9 mouse cellular contexts compared by ENCODE assay signal in genomic region chr1:72439146-72439545, GRCm38 (mm10).
DNase-seq lines count a peak whose midpoint lies in the region; ATAC-seq and TF ChIP-seq lines count a peak whose summit lies in the region.
"Had no signal": no experiment of that assay in that cellular context is flagged by ENCODE, and none has a peak within 500 bp of the region (broad histone marks: within the 10 kb centered on the region; RNA-seq: fewer than 3 reads in every experiment).

No protein-coding gene starts in this region.

- peak; percentile 19 to 28 for DNase-seq in heart, adult 2 months
- no peak for DNase-seq in heart, adult 8-10 months (ENCODE audit: low spot score)
- DNase-seq in brain, adult 2 months (ENCODE audit: low read depth, low spot score): peak; percentile 83
- peak; percentile 40 to 57 for DNase-seq in gastrocnemius, adult 8-10 months (ENCODE audit: low spot score in 2 of 2)
- DNase-seq in MN1 (ENCODE audit: low spot score): no peak
- no peak for DNase-seq in lung, postnatal 0 days (ENCODE audit: low spot score)

- WGBS in heart, adult 2 months: 41% methylated on average over 8 of the region's 8 CpGs
- WGBS in intestine, embryonic 16.5 days: 73% methylated on average over 8 of the region's 8 CpGs
- 69% methylated on average over 8 of the region's 8 CpGs for WGBS in lung, postnatal 0 days

- intact Hi-C loops in heart, adult 2 months (cut with DNase I): loop anchor here (10.0 kb wide), 1 partner anchor 136 kb away; no protein-coding TSS in a partner anchor

- no peak for TF ChIP-seq CTCF in heart, adult 2 months (IDR thresholded peaks at IDR 0.05)
- TF ChIP-seq CTCF in lung, postnatal 0 days (IDR thresholded peaks at IDR 0.05): no peak

- no peaks in the 10 kb centered on the region for H3K36me3 ChIP-seq in heart, adult 2 months (ENCODE audit: control insufficient read depth, insufficient read depth, low read length)
- H3K36me3 ChIP-seq in myocyte (ENCODE audit: control insufficient read depth, insufficient read depth): no peaks in the 10 kb centered on the region
- H3K36me3 ChIP-seq in intestine, embryonic 16.5 days (ENCODE audit: control insufficient read depth, insufficient read depth, low read length): no peaks in the 10 kb centered on the region
- H3K36me3 ChIP-seq in lung, postnatal 0 days (ENCODE audit: insufficient read depth, low read length): no peaks in the 10 kb centered on the region
- H3K36me3 ChIP-seq: heart, embryonic 15.5 days had no signal

- no peaks in the 10 kb centered on the region for H3K9me3 ChIP-seq in intestine, embryonic 16.5 days (ENCODE audit: control insufficient read depth, low read length)
- no peaks in the 10 kb centered on the region for H3K9me3 ChIP-seq in lung, postnatal 0 days (ENCODE audit: low read length)
- H3K9me3 ChIP-seq: heart, embryonic 15.5 days had no signal

- no peak overlapping the region for H3K9ac ChIP-seq in heart, adult 2 months (ENCODE audit: low read depth, low read length)
- no peak overlapping the region for H3K9ac ChIP-seq in intestine, embryonic 16.5 days (ENCODE audit: low read depth, low read length)
- H3K9ac ChIP-seq in lung, postnatal 0 days (replicated peaks; ENCODE audit: low read depth): no peak overlapping the region
- H3K9ac ChIP-seq: heart, embryonic 15.5 days had no signal

- H3K27ac ChIP-seq in heart, adult 2 months: peak overlapping the region; percentile 26; the same call in 1 of the 2 replicates
- no peak overlapping the region for H3K27ac ChIP-seq in intestine, embryonic 16.5 days (ENCODE audit: low read length)
- no peak overlapping the region for H3K27ac ChIP-seq in lung, postnatal 0 days (ENCODE audit: low read length)
- H3K27ac ChIP-seq: heart, embryonic 15.5 days had no signal

- no peak overlapping the region for H3ac ChIP-seq in myocyte (ENCODE audit: control insufficient read depth, insufficient read length)

- TF ChIP-seq POLR2A in heart, adult 2 months (IDR thresholded peaks at IDR 0.05; ENCODE audit: insufficient read depth, low read depth, low read length): no peak
- no peak for TF ChIP-seq POLR2A in myocyte (IDR thresholded peaks at IDR 0.05; ENCODE audit: insufficient read length, low read depth)

- no peak for TF ChIP-seq EP300 in heart, adult 2 months (IDR thresholded peaks at IDR 0.05; ENCODE audit: insufficient read depth, low read depth, low read length)
- TF ChIP-seq EP300 in lung, postnatal 0 days (IDR thresholded peaks at IDR 0.05): no peak

- no peaks in the 10 kb centered on the region for H3K79me2 ChIP-seq in heart, adult 2 months (replicated peaks; ENCODE audit: control insufficient read depth, insufficient read depth, low read length)
- H3K79me2 ChIP-seq in myocyte (ENCODE audit: control insufficient read depth, insufficient read depth): no peaks in the 10 kb centered on the region

- no peaks in the 10 kb centered on the region for H3K4me1 ChIP-seq in heart, adult 2 months (ENCODE audit: control insufficient read depth, insufficient read depth, low read length)
- no peaks in the 10 kb centered on the region for H3K4me1 ChIP-seq in intestine, embryonic 16.5 days (ENCODE audit: control insufficient read depth, insufficient read depth, low read length)
- H3K4me1 ChIP-seq in lung, postnatal 0 days (ENCODE audit: insufficient read depth, low read depth, low read length): no peaks in the 10 kb centered on the region
- H3K4me1 ChIP-seq: heart, embryonic 15.5 days had no signal

- ATAC-seq in intestine, embryonic 16.5 days: no peak
- no peak for ATAC-seq in lung, postnatal 0 days

- no peak overlapping the region for H3K4me3 ChIP-seq in heart, adult 2 months
- H3K4me3 ChIP-seq in myocyte: no peak overlapping the region
- H3K4me3 ChIP-seq in intestine, embryonic 16.5 days (ENCODE audit: low read length): no peak overlapping the region
- H3K4me3 ChIP-seq in lung, postnatal 0 days (ENCODE audit: low read depth, low read length): no peak overlapping the region
- H3K4me3 ChIP-seq: heart, embryonic 15.5 days had no signal

- H3K27me3 ChIP-seq in heart, adult 2 months (ENCODE audit: control insufficient read depth, insufficient read depth, low read length): no peaks in the 10 kb centered on the region
- H3K27me3 ChIP-seq in myocyte (ENCODE audit: control insufficient read depth, insufficient read depth, insufficient read length): no peaks in the 10 kb centered on the region
- no peaks in the 10 kb centered on the region for H3K27me3 ChIP-seq in intestine, embryonic 16.5 days (replicated peaks; ENCODE audit: control insufficient read depth, insufficient read depth, low read length)
- no peaks in the 10 kb centered on the region for H3K27me3 ChIP-seq in lung, postnatal 0 days (replicated peaks; ENCODE audit: insufficient read depth, low read length)
- H3K27me3 ChIP-seq: heart, embryonic 15.5 days had no signal

- peak overlapping the region; percentile 27 for H3K4me2 ChIP-seq in myocyte (ENCODE audit: low read depth)
- no peak overlapping the region for H3K4me2 ChIP-seq in intestine, embryonic 16.5 days (ENCODE audit: low read depth, low read length)
- no peak overlapping the region for H3K4me2 ChIP-seq in lung, postnatal 0 days (replicated peaks; ENCODE audit: low read depth, low read length)
- H3K4me2 ChIP-seq: heart, embryonic 15.5 days had no signal

TF ChIP-seq in myocyte, 11 proteins besides CTCF, POLR2A, EP300 and RAD21:
- TF ChIP-seq CEBPB (IDR thresholded peaks at IDR 0.05; ENCODE audit: insufficient read depth, poor library complexity, severe bottlenecking) (no peak), TCF12 (IDR thresholded peaks at IDR 0.05; ENCODE audit: insufficient read depth, poor library complexity, severe bottlenecking) (no peak), MYOG (IDR thresholded peaks at IDR 0.05; ENCODE audit: control insufficient read depth in 1 of 3, insufficient read depth in 1 of 3, insufficient read length in 2 of 3, low read depth in 2 of 3) (no peak), REST (IDR thresholded peaks at IDR 0.05; ENCODE audit: insufficient read depth, insufficient read length) (no peak), POLR2AphosphoS2 (IDR thresholded peaks at IDR 0.05; ENCODE audit: insufficient read length, low read depth) (no peak), TCF3 (IDR thresholded peaks at IDR 0.05; ENCODE audit: insufficient read length, low read depth) (no peak), E2F4 (IDR thresholded peaks at IDR 0.05; ENCODE audit: insufficient read depth) (no peak), MYOD1 (IDR thresholded peaks at IDR 0.05; ENCODE audit: control insufficient read depth in 1 of 3, insufficient read length in 2 of 3, low read depth in 2 of 3) (no peak)
TF ChIP-seq in myocyte: peak in this region for 0.

Comparison
In these comparisons a context has a peak if more than half of its experiments do, and no peak if none do; other contexts are left out.
1. DNase-seq: peak in heart, adult 2 months (2 of 2), brain, adult 2 months (single experiment) and gastrocnemius, adult 8-10 months (2 of 2); none in heart, adult 8-10 months (single experiment), MN1 (single experiment) and lung, postnatal 0 days (single experiment).